Mouse (Mus musculus) kidney, postnatal 0 days (tissue): ENCODE results near the gene Slc35e2. TPM values are rescaled to one million over a fixed set of nuclear protein-coding genes. Genes with fewer than 3 reads are reported as not detected.
"Not testable (repeated sequence)": the region's sequence is repeated elsewhere in the genome, so short reads cannot be mapped to it uniquely, and the experiment has no call there.

Experiments
- ATAC-seq: fragments of 200-750 bp; cut with Nextera tagmentation; replicated peaks from 2 replicates; pipeline ENCODE4 v1.8.0; 2017; ENCODE audit warnings: low read depth, moderate number of reproducible peaks, moderate TSS enrichment, moderate library complexity; ENCODE audit not compliant: low FRiP score
- DNase-seq: peaks from one replicate; pipeline ENCODE4 v3.0.0-alpha.2; 2016; ENCODE audit warnings: low spot score
- H3K27ac ChIP-seq: fragments of 300-500 bp; sonication (generic); 2 replicates; pipeline ENCODE4 v1.5.1; 2014; ENCODE audit warnings: mild to moderate bottlenecking
- H3K27me3 ChIP-seq: fragments of 300-500 bp; sonication (generic); 2 replicates; pipeline ENCODE4 v1.6.1; 2014; ENCODE audit warnings: low read length, mixed read lengths; ENCODE audit not compliant: insufficient read depth
- H3K36me3 ChIP-seq: fragments of 300-500 bp; sonication (generic); 2 replicates; pipeline ENCODE4 v1.6.1; 2014; ENCODE audit warnings: low read length, mixed read lengths; ENCODE audit not compliant: insufficient read depth
- H3K4me1 ChIP-seq: fragments of 300-500 bp; sonication (generic); replicated peaks from 2 replicates; pipeline ENCODE4 v1.6.1; 2014; ENCODE audit warnings: antibody characterized with exemption, low read length, mixed read lengths; ENCODE audit not compliant: insufficient read depth
- H3K4me2 ChIP-seq: fragments of 300-500 bp; sonication (generic); 2 replicates; pipeline ENCODE4 v1.6.1; 2014; ENCODE audit warnings: mild to moderate bottlenecking, low read length, moderate library complexity, mixed read lengths
- H3K4me3 ChIP-seq: fragments of 300-500 bp; sonication (generic); replicated peaks from 2 replicates; pipeline ENCODE4 v1.5.1; 2014; ENCODE audit warnings: low read depth, low read length
- H3K9ac ChIP-seq: fragments of 300-500 bp; sonication (generic); 2 replicates; pipeline ENCODE4 v1.6.1; 2014; ENCODE audit warnings: low read depth, low read length
- H3K9me3 ChIP-seq: fragments of 300-500 bp; sonication (generic); replicated peaks from 2 replicates; pipeline ENCODE4 v1.6.1; 2016; ENCODE audit warnings: low read length, inconsistent platforms, mixed read lengths
- CTCF ChIP-seq: IDR thresholded peaks from 2 replicates; pipeline ENCODE4 v1.5.1; 2016; ENCODE audit warnings: antibody characterized with exemption, low read depth, mild to moderate bottlenecking, moderate library complexity
- WGBS: fragments of 180-500 bp; shearing (Covaris S2); extraction: QIAGEN DNeasy Blood & Tissue Kit; methylation state at CpG from one replicate; pipeline ENCODE4 v1.1.7; 2014; 5-methylcytosine and 5-hydroxymethylcytosine counted together
- polyA plus RNA-seq: library from polyadenylated mRNA; unstranded; fragments of >200 nt; fragmentation: Nextera tagmentation; extraction: Ambion mirVana; gene quantifications from 2 replicates; pipeline ENCODE4 v1.2.1, GENCODE M21; 2015

The Slc35e2 gene
- polyA plus RNA-seq, 1 experiment from 2014 or later = 6.6 TPM

DNA sequence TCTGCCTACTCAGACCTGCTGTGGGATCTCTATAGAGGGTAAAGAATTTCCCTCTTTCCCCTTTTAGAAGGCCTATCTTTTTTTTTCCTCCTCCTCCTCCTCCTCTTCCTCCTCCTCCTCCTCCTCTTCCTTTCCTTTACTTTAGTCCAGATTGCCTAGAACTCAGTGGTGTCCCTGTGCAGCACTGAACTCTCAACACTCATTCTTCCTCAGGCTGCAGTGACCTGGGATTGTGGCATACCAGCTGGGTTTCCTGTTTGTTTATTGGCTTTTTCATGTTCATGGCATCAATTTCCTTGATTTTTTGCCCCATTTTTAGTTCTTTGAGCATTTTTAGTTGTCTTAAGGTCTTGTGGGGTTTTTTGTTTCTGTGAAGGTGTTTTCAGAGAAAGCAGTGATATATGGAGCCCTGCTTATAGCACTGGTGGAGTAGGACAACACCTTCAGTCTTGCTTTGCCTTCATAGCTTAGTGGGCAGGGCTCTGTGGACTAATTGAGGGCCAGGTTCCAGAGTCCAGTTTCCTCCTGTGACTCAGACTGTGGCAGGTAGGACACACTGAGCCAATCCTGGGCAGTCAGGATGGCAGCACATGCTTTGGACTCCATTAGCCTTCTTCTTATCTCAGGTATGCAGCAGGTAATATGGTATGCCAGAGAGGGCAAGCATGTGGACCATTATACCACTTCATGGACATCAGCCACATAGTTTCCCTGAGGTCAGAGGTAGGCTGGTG lies 34.7 kb downstream of the Slc35e2 start:
- H3K27me3 ChIP-seq = no peaks in the 10 kb centered on the region
- no peak for TF ChIP-seq CTCF
- no peaks in the 10 kb centered on the region for H3K9me3 ChIP-seq
- H3K36me3 ChIP-seq = peaks cover 64% of the 10 kb centered on the region
- H3K4me1 ChIP-seq = no peaks in the 10 kb centered on the region
- no peak overlapping the region for H3K27ac ChIP-seq
- H3K4me2 ChIP-seq = no peak overlapping the region
- no peak overlapping the region for H3K9ac ChIP-seq
- no peak overlapping the region for H3K4me3 ChIP-seq
- DNase-seq (no peak), ATAC-seq (no peak)

DNA sequence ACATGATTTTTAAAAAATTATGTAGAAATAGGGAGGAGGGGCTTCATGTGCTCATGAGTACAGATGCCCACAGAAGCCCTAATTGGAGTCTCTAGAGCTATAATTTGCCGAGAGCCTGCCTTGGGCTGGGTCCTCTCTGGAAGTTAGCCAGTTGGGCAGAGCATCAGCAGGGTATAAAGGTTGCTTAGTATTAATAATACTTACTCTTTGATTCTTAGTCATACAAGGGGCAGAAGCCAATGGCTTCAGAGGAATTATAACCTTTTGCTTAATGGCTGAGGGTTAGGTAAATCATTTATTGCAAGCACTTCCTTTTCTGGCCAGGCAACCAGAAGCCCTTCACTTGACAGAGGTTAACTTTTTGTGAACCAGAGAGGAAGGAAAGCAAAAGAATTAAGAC lies 42.3 kb downstream of the Slc35e2 start:
- no peak for TF ChIP-seq CTCF
- no peak overlapping the region for H3K27ac ChIP-seq
- no peaks in the 10 kb centered on the region for H3K27me3 ChIP-seq
- H3K4me1 ChIP-seq = no peaks in the 10 kb centered on the region
- WGBS = 81% methylated on average over 1 of the region's 1 CpGs
- H3K4me3 ChIP-seq = no peak overlapping the region
- ATAC-seq (peak; percentile 48; the same call in 1 of the 2 replicates), DNase-seq (peak; percentile 3)
- peaks cover 57% of the 10 kb centered on the region for H3K36me3 ChIP-seq
- H3K9me3 ChIP-seq = no peaks in the 10 kb centered on the region
- no peak overlapping the region for H3K9ac ChIP-seq
- no peak overlapping the region for H3K4me2 ChIP-seq

DNA sequence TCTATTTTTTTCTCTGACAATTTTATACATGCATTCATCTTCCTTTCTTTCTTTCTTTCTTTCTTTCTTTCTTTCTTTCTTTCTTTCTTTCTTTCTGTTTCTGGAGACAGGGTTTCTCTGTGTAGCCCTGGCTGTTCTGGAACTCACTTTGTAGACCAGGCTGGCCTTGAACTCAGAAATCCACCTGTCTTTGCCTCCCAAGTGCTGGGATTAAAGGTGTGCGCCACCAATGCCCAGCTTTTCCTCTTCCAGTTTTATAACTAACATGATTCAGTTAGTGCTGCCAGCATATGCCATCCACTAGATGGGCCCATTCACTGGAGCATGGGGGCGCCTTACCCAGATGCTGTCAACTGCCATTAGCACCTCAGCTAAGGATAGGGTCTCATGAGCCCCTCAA lies 44.1 kb downstream of the Slc35e2 start, which contains the start of gene Gm10563:
Gm10563 (minus strand) TSS at position 101 of the 400 bp plus-strand sequence.
- DNase-seq, H3K27me3 ChIP-seq, ATAC-seq, H3K4me3 ChIP-seq, H3K4me2 ChIP-seq, H3K9me3 ChIP-seq, H3K9ac ChIP-seq, H3K4me1 ChIP-seq, H3K27ac ChIP-seq: not testable (repeated sequence)
- H3K36me3 ChIP-seq = peaks cover 63% of the 10 kb centered on the region
- 93% methylated on average over 2 of the region's 2 CpGs for WGBS

DNA sequence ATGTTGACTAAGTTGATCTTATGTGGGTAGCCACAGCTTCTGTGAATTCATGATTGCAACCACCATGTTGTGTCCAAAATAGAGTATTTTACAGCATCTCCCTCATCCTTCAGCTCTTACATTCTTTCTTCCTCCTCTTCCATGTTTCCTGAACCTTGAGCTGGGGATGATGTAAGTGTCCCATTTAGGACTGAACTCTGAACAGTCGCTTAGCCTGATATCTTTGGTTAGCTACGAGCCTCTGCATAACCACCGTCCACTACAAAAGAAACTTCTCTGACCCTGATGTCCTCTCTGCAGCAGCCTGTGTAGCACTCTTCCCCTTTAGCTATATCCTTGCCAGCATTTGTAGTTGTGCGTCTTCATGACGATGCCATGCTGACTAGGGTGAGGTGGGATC lies 44.5 kb downstream of the Slc35e2 start:
- H3K27me3 ChIP-seq = no peaks in the 10 kb centered on the region
- TF ChIP-seq CTCF = no peak
- ATAC-seq (no peak), DNase-seq (no peak)
- H3K4me3 ChIP-seq = no peak overlapping the region
- 91% methylated on average over 5 of the region's 5 CpGs for WGBS
- H3K9me3 ChIP-seq = no peaks in the 10 kb centered on the region
- H3K27ac ChIP-seq = no peak overlapping the region
- peaks cover 63% of the 10 kb centered on the region for H3K36me3 ChIP-seq
- H3K4me2 ChIP-seq = no peak overlapping the region
- no peak overlapping the region for H3K9ac ChIP-seq
- no peaks in the 10 kb centered on the region for H3K4me1 ChIP-seq

DNA sequence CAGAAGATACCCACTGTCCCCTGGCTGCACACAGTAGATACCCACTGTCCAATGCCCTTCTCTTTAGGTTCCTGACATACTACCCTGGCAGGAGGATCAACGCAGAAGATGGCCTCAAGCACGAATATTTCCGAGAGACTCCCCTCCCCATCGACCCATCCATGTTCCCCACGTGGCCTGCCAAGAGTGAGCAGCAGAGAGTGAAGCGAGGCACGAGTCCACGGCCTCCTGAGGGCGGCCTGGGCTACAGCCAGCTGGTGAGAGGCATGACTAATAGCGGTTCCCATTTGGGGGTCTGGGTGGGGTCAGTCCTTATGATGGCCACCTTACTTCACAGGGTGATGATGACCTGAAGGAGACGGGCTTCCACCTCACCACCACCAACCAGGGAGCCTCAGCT lies 48.1 kb downstream of the Slc35e2 start:
- 89% methylated on average over 11 of the region's 11 CpGs for WGBS
- peaks cover 44% of the 10 kb centered on the region for H3K36me3 ChIP-seq

DNA sequence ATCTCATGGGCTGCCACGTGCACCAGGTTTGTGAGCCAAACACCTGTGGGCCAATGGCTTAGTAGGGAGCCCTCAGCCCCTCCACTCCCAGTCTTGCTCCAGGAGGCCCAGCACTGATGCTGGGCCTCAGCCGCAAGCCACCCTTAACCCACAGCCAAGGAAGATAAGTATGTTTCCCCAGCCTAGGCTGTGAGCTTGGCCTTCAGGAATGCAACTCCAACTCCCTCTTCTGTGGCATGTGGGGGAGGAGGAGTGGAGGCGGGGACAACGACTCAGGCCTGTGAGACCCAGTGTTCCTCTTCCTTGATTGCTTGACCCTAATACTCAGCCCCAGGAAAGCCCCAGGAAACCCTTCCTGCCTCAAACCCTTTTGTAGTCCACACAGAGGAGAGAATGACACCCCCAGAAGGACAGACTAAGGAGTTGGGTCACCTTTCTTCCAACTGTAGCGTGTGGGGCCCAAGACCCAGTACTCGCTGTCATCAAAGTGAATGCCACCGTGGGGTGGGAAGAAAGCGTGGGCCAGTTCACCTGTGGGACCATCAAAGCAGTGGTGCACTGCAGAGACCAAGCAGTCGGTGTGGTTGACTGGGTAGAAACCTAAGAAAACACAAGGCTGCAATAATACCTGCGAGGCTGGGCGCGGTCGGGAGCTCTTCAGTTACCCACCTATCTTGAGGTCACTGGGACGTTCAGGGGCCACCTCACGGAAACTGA lies 50.5 kb downstream of the Slc35e2 start:
- H3K9ac ChIP-seq = no peak overlapping the region
- H3K36me3 ChIP-seq = peaks cover 35% of the 10 kb centered on the region
- TF ChIP-seq CTCF = no peak
- 42% methylated on average over 15 of the region's 15 CpGs for WGBS
- H3K9me3 ChIP-seq = no peaks in the 10 kb centered on the region
- DNase-seq = peak; percentile 93
- H3K4me3 ChIP-seq = peak overlapping the region; percentile 44; the same call in 1 of the 2 replicates
- peak overlapping the region; percentile 86 for H3K4me2 ChIP-seq
- peaks cover 42% of the 10 kb centered on the region for H3K4me1 ChIP-seq
- H3K27me3 ChIP-seq = no peaks in the 10 kb centered on the region; the same call in 1 of the 2 replicates
- ATAC-seq = peak; percentile 37
- H3K27ac ChIP-seq = peak overlapping the region; percentile 81

More for the DNA sequence above, 48.1 kb downstream of the Slc35e2 start:
- TF ChIP-seq CTCF = no peak
- no peak overlapping the region for H3K4me2 ChIP-seq
- DNase-seq (no peak), ATAC-seq (no peak)
- no peak overlapping the region for H3K9ac ChIP-seq
- H3K4me1 ChIP-seq = peaks cover 30% of the 10 kb centered on the region
- H3K27me3 ChIP-seq = no peaks in the 10 kb centered on the region; the same call in 1 of the 2 replicates
- H3K4me3 ChIP-seq = no peak overlapping the region
- no peaks in the 10 kb centered on the region for H3K9me3 ChIP-seq
- no peak overlapping the region for H3K27ac ChIP-seq
